Mouse (Mus musculus): ENCODE data around the gene Slc12a7.

- no peak for TF ChIP-seq CTCF (IDR thresholded peaks at IDR 0.05; ENCODE audit: control insufficient read depth, insufficient read depth, low read length)
- TF ChIP-seq POLR2A (IDR thresholded peaks at IDR 0.05; ENCODE audit: borderline replicate concordance, control insufficient read depth, low read depth, low read length): no peak
Measured at GRCm38 (mm10) chr13:73759596-73759995, 26.7 kb downstream of the Slc12a7 start.

Data from bone marrow, adult 2 months (tissue).